26 mouse cellular contexts compared by ENCODE assay signal in genomic region chr9:26092061-26092687, GRCm38 (mm10).
DNase-seq lines count a peak whose midpoint lies in the region; ATAC-seq and TF ChIP-seq lines count a peak whose summit lies in the region.
"Had no signal": no experiment of that assay in that cellular context is flagged by ENCODE, and none has a peak within 500 bp of the region (broad histone marks: within the 10 kb centered on the region; RNA-seq: fewer than 3 reads in every experiment).

No protein-coding gene starts in this region.

- H3K27me3 ChIP-seq in embryonic facial prominence, embryonic 11.5 days (ENCODE audit: control insufficient read depth, insufficient read depth, low read length) = no peaks in the 10 kb centered on the region
- no peaks in the 10 kb centered on the region for H3K27me3 ChIP-seq in embryonic facial prominence, embryonic 10.5 days (replicated peaks; ENCODE audit: low read depth, poor library complexity, severe bottlenecking)
- no peaks in the 10 kb centered on the region for H3K27me3 ChIP-seq in midbrain, embryonic 11.5 days (ENCODE audit: control insufficient read depth, insufficient read depth, low read length)
- no peaks in the 10 kb centered on the region for H3K27me3 ChIP-seq in midbrain, postnatal 0 days (ENCODE audit: insufficient read depth, low read length)
- H3K27me3 ChIP-seq in midbrain, embryonic 13.5 days = no peaks in the 10 kb centered on the region
- H3K27me3 ChIP-seq: CH12.LX; heart, embryonic 13.5 days; neural tube, embryonic 12.5 days had no signal

- H3K4me2 ChIP-seq in embryonic facial prominence, embryonic 11.5 days (ENCODE audit: low read depth, low read length) = no peak overlapping the region
- no peak overlapping the region for H3K4me2 ChIP-seq in midbrain, embryonic 11.5 days
- H3K4me2 ChIP-seq in midbrain, postnatal 0 days (ENCODE audit: low read depth, low read length, poor library complexity, severe bottlenecking) = no peak overlapping the region
- H3K4me2 ChIP-seq in midbrain, embryonic 13.5 days (replicated peaks) = peak overlapping the region; percentile 19
- H3K4me2 ChIP-seq: heart, embryonic 13.5 days; neural tube, embryonic 12.5 days had no signal

- no peak overlapping the region for H3K9ac ChIP-seq in embryonic facial prominence, embryonic 11.5 days (replicated peaks; ENCODE audit: low read length)
- no peak overlapping the region for H3K9ac ChIP-seq in midbrain, embryonic 11.5 days (ENCODE audit: low read length)
- H3K9ac ChIP-seq in midbrain, postnatal 0 days (replicated peaks; ENCODE audit: low read length, poor library complexity, severe bottlenecking) = no peak overlapping the region
- no peak overlapping the region for H3K9ac ChIP-seq in midbrain, embryonic 13.5 days (replicated peaks)
- H3K9ac ChIP-seq: heart, embryonic 13.5 days; liver, embryonic 14.5 days; neural tube, embryonic 12.5 days had no signal

- no peak for TF ChIP-seq CTCF in midbrain, postnatal 0 days (IDR thresholded peaks at IDR 0.05)

- no peak overlapping the region for H3K4me3 ChIP-seq in embryonic facial prominence, embryonic 11.5 days (ENCODE audit: low read depth, low read length)
- H3K4me3 ChIP-seq in embryonic facial prominence, embryonic 10.5 days = no peak overlapping the region
- H3K4me3 ChIP-seq in midbrain, embryonic 11.5 days (ENCODE audit: low read depth, low read length) = no peak overlapping the region
- no peak overlapping the region for H3K4me3 ChIP-seq in midbrain, postnatal 0 days (ENCODE audit: low read depth, low read length)
- H3K4me3 ChIP-seq in midbrain, embryonic 13.5 days (replicated peaks) = no peak overlapping the region
- H3K4me3 ChIP-seq: heart, embryonic 13.5 days; myocyte; neural tube, embryonic 12.5 days had no signal

- no peaks in the 10 kb centered on the region for H3K4me1 ChIP-seq in embryonic facial prominence, embryonic 11.5 days (ENCODE audit: control insufficient read depth, insufficient read depth, low read length)
- H3K4me1 ChIP-seq in embryonic facial prominence, embryonic 10.5 days = no peaks in the 10 kb centered on the region
- H3K4me1 ChIP-seq in midbrain, embryonic 11.5 days (ENCODE audit: control insufficient read depth, insufficient read depth, low read length) = no peaks in the 10 kb centered on the region; the same call in 1 of the 2 replicates
- 0 out of 2 replicates have a peak, but pooled peaks cover 3% of the 10 kb centered on the region for H3K4me1 ChIP-seq in midbrain, postnatal 0 days (ENCODE audit: insufficient read depth, low read length)
- peaks cover 8% of the 10 kb centered on the region for H3K4me1 ChIP-seq in midbrain, embryonic 13.5 days (replicated peaks)
- H3K4me1 ChIP-seq: heart, embryonic 13.5 days; neural tube, embryonic 12.5 days had no signal

- H3K36me3 ChIP-seq in embryonic facial prominence, embryonic 11.5 days (replicated peaks; ENCODE audit: control insufficient read depth, insufficient read depth, low read depth, low read length) = no peaks in the 10 kb centered on the region
- no peaks in the 10 kb centered on the region for H3K36me3 ChIP-seq in embryonic facial prominence, embryonic 10.5 days (replicated peaks)
- no peaks in the 10 kb centered on the region for H3K36me3 ChIP-seq in midbrain, embryonic 11.5 days (ENCODE audit: control insufficient read depth, insufficient read depth, low read length)
- H3K36me3 ChIP-seq in midbrain, postnatal 0 days (ENCODE audit: insufficient read depth, low read length) = no peaks in the 10 kb centered on the region
- no peaks in the 10 kb centered on the region for H3K36me3 ChIP-seq in midbrain, embryonic 13.5 days
- H3K36me3 ChIP-seq: heart, embryonic 13.5 days; neural tube, embryonic 12.5 days had no signal

- 77% methylated on average over 10 of the region's 10 CpGs for WGBS in embryonic facial prominence, embryonic 11.5 days
- WGBS in embryonic facial prominence, embryonic 10.5 days = 76% methylated on average over 10 of the region's 10 CpGs
- 71% methylated on average over 10 of the region's 10 CpGs for WGBS in midbrain, embryonic 11.5 days
- 40% methylated on average over 10 of the region's 10 CpGs for WGBS in midbrain, postnatal 0 days
- 38% methylated on average over 10 of the region's 10 CpGs for WGBS in midbrain, embryonic 13.5 days

- peak; percentile 0 for DNase-seq in embryonic facial prominence, embryonic 11.5 days (ENCODE audit: low spot score)
- DNase-seq in embryonic facial prominence, embryonic 10.5 days (ENCODE audit: low spot score) = no peak
- DNase-seq in midbrain, embryonic 11.5 days (ENCODE audit: low spot score, missing footprints) = peak; percentile 84
- no peak for DNase-seq in midbrain, postnatal 0 days (ENCODE audit: low spot score)
- no peak for DNase-seq in left cerebral cortex, adult 18-20 months (ENCODE audit: low spot score in 2 of 2)
- no peak for DNase-seq in kidney, postnatal 36 days
- DNase-seq: adrenal gland, postnatal 14 days; cerebellum, adult 18-20 months; heart, postnatal 10 days; kidney, adult 8-10 months; layer of hippocampus, adult 9-11 months; liver; lung, adult 2 months; lung, postnatal 10 days; right cerebral cortex, adult 18-20 months; spleen, adult 18-20 months; thymus, postnatal 14 days had no signal

- ATAC-seq in embryonic facial prominence, embryonic 11.5 days (replicated peaks; ENCODE audit: insufficient number of reproducible peaks, low FRiP score, low TSS enrichment, low read depth) = no peak
- ATAC-seq in midbrain, embryonic 11.5 days (ENCODE audit: low FRiP score) = peak; percentile 52; the same call in 1 of the 2 replicates
- ATAC-seq in midbrain, postnatal 0 days (ENCODE audit: low FRiP score) = no peak
- ATAC-seq in midbrain, embryonic 13.5 days = peak; percentile 86
- ATAC-seq: intestine, embryonic 16.5 days had no signal

- no peak overlapping the region for H3K27ac ChIP-seq in embryonic facial prominence, embryonic 11.5 days (replicated peaks; ENCODE audit: low read depth, low read length)
- H3K27ac ChIP-seq in embryonic facial prominence, embryonic 10.5 days (replicated peaks) = no peak overlapping the region
- H3K27ac ChIP-seq in midbrain, embryonic 11.5 days (ENCODE audit: low read depth, low read length) = no peak overlapping the region
- H3K27ac ChIP-seq in midbrain, postnatal 0 days (ENCODE audit: low read depth, low read length) = no peak overlapping the region
- H3K27ac ChIP-seq in midbrain, embryonic 13.5 days = no peak overlapping the region
- H3K27ac ChIP-seq: heart, embryonic 13.5 days; kidney, postnatal 0 days; liver, embryonic 14.5 days; macrophage; neural tube, embryonic 12.5 days had no signal

- H3K9me3 ChIP-seq in embryonic facial prominence, embryonic 11.5 days (replicated peaks; ENCODE audit: control insufficient read depth, low read length) = no peaks in the 10 kb centered on the region
- H3K9me3 ChIP-seq in embryonic facial prominence, embryonic 10.5 days = 0 out of 2 replicates have a peak, but pooled peaks cover 2% of the 10 kb centered on the region
- no peaks in the 10 kb centered on the region for H3K9me3 ChIP-seq in midbrain, embryonic 11.5 days (ENCODE audit: control insufficient read depth, low read length)
- H3K9me3 ChIP-seq in midbrain, postnatal 0 days (ENCODE audit: low read length) = no peaks in the 10 kb centered on the region
- no peaks in the 10 kb centered on the region for H3K9me3 ChIP-seq in midbrain, embryonic 13.5 days
- H3K9me3 ChIP-seq: heart, embryonic 13.5 days; neural tube, embryonic 12.5 days had no signal

Comparison
In these comparisons a context has a peak if more than half of its experiments do, and no peak if none do; other contexts are left out.
1. ATAC-seq: peak in midbrain, embryonic 11.5 days (single experiment) and midbrain, embryonic 13.5 days (single experiment); none in embryonic facial prominence, embryonic 11.5 days (single experiment) and midbrain, postnatal 0 days (single experiment).
2. DNase-seq: peak in embryonic facial prominence, embryonic 11.5 days (single experiment) and midbrain, embryonic 11.5 days (single experiment); none in embryonic facial prominence, embryonic 10.5 days (single experiment), midbrain, postnatal 0 days (single experiment), left cerebral cortex, adult 18-20 months (0 of 2) and kidney, postnatal 36 days (0 of 2).